Mouse (Mus musculus): ENCODE measurements around the gene Rbks. TPM values are rescaled to one million over a fixed set of nuclear protein-coding genes. Genes with fewer than 3 reads are reported as not detected.

The Rbks gene
- polyA plus RNA-seq, 1 experiment from 2014 or later, result 3.3 TPM

- Histone ChIP-seq H3K9ac (no peak overlapping the region), H3K36me3 (peaks cover 3% of the 10 kb centered on the region; the same call in 1 of the 2 replicates), H3K4me2 (replicated peaks) (no peak overlapping the region), H3K4me1 (no peaks in the 10 kb centered on the region), H3K9me3 (no peaks in the 10 kb centered on the region), H3K27ac (no peak overlapping the region), H3K4me3 (no peak overlapping the region), H3K27me3 (no peaks in the 10 kb centered on the region)
- no peak for ATAC-seq (ENCODE audit: low FRiP score, low read depth)
- 77% methylated on average over 5 of the region's 5 CpGs for WGBS
Observed at GRCm38 (mm10) chr5:31704971-31705370, 7.5 kb upstream of the Rbks start.

GRCm38 (mm10) chr5:31699397-31699796 is 2.0 kb upstream of the Rbks start:
- Histone ChIP-seq H3K4me3 (no peak overlapping the region), H3K4me2 (replicated peaks) (no peak overlapping the region), H3K9ac (no peak overlapping the region), H3K4me1 (peaks cover 9% of the 10 kb centered on the region), H3K27me3 (no peaks in the 10 kb centered on the region), H3K27ac (no peak overlapping the region), H3K36me3 (peaks cover 3% of the 10 kb centered on the region; the same call in 1 of the 2 replicates), H3K9me3 (no peaks in the 10 kb centered on the region)
- ATAC-seq (ENCODE audit: low FRiP score, low read depth), result no peak

GRCm38 (mm10) chr5:31698931-31699330 is 1.5 kb upstream of the Rbks start:
- Histone ChIP-seq H3K4me3 (no peak overlapping the region), H3K4me1 (peaks cover 9% of the 10 kb centered on the region), H3K27ac (no peak overlapping the region), H3K27me3 (no peaks in the 10 kb centered on the region), H3K36me3 (peaks cover 3% of the 10 kb centered on the region; the same call in 1 of the 2 replicates), H3K9ac (no peak overlapping the region), H3K9me3 (no peaks in the 10 kb centered on the region), H3K4me2 (replicated peaks) (no peak overlapping the region)
- WGBS, result 50% methylated on average over 4 of the region's 4 CpGs
- ATAC-seq (ENCODE audit: low FRiP score, low read depth), result no peak

DNA sequence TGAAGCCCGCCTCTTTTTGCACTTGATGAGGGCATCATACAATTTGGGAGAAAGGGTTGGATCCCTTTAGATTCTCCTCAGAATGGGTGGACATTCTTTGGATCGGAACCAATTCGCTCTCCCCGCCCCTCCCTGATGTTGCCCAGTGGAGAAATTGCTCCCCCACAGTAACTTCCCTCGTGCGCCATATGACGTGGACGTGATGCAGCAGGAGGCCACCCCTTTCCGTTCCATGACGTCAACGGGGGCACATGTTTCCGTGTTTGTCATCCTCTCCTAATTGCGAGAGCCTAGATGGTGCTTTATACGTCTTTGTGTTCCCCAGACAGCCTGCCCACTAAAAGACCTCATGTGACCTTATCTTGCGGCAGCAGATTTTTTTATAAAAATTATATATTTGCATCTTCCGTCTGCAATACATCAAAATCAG is 885 bp upstream of the Rbks start:
- Histone ChIP-seq H3K9ac (peak overlapping the region; percentile 80), H3K4me3 (peak overlapping the region; percentile 78), H3K27ac (peak overlapping the region; percentile 85; the same call in 1 of the 2 replicates), H3K4me2 (replicated peaks) (peak overlapping the region; percentile 72), H3K4me1 (peaks cover 9% of the 10 kb centered on the region), H3K36me3 (peaks cover 3% of the 10 kb centered on the region; the same call in 1 of the 2 replicates), H3K27me3 (no peaks in the 10 kb centered on the region), H3K9me3 (no peaks in the 10 kb centered on the region)
- ATAC-seq (ENCODE audit: low FRiP score, low read depth), result peak; percentile 64
- WGBS, result 3% methylated on average over 16 of the region's 16 CpGs

DNA sequence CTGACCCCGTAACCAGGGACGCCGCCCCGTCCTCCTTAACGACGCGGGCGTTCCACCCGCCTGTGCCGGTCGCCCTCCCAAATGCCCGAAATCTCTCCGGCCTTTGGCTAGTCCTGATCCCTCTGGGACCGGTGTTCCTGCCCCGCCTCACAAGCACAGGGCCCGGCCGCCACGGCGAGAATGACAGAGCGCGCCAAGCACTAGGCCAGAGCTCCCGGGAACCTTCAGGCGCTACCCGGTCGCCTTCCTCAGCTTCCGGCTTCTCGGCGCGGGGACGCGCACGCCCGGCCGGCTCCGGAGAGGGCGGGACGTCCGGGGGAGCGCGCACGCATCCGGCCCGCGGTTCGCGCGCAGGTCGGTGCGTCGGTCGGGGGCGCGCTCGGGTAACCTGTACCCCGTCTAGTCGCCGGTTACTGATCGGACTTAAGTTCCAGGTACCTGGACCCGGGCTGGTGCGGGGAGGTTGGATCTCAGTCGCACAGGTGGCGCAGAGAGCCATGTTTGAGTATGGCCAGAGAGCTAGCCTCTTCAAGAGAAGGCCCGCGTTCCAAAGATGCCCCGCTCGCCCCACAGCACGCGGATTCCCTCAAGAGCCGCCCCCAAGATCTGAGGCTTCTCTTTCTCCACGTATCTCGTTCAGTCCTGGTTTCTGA is 343 bp upstream of the Rbks start, which contains the start of gene Babam2:
TSS of gene Babam2 (plus strand) at position 41 of the 653 bp plus-strand sequence.
- Histone ChIP-seq H3K4me2 (replicated peaks) (peak within 1 kb of the TSS; percentile 72), H3K9ac (peak within 1 kb of the TSS; percentile 80), H3K27ac (peak within 1 kb of the TSS; percentile 85; the same call in 1 of the 2 replicates), H3K27me3 (no peaks in the 10 kb centered on the region), H3K4me1 (peaks cover 9% of the 10 kb centered on the region), H3K36me3 (0 out of 2 replicates have a peak, but pooled peaks cover 2% of the 10 kb centered on the region), H3K9me3 (no peaks in the 10 kb centered on the region), H3K4me3 (peak within 1 kb of the TSS; percentile 78)
- WGBS, result under 1% methylated on average over 71 of the region's 71 CpGs
- ATAC-seq (ENCODE audit: low FRiP score, low read depth), result peak; percentile 94

- no peaks in the 10 kb centered on the region for H3K9me3 ChIP-seq
Observed at GRCm38 (mm10) chr5:31693191-31693590, 4.2 kb downstream of the Rbks start.

DNA sequence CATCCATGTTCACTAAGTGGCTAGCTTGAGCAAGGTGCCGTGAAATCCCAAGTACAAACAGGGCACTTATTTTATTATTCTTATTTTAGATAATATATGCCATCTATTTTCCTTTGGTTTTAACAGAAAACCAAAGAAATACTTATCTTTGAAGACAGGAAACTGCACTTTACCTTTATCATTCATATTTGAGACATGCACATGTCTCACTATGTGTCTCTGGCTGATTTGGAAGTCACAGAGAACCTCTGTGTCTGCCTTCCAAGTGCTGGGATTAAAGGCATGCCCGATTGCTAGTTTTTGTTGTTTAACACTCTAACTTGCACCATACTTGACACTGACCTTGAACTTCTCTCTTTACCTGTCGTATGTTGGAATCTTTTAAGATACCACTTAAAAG is 9.5 kb downstream of the Rbks start:
- no peaks in the 10 kb centered on the region for H3K9me3 ChIP-seq
- H3K36me3 ChIP-seq, result no peaks in the 10 kb centered on the region
- H3K4me1 ChIP-seq, result no peaks in the 10 kb centered on the region
- H3K4me2 ChIP-seq (replicated peaks), result no peak overlapping the region
- H3K27me3 ChIP-seq, result no peaks in the 10 kb centered on the region
- no peak for ATAC-seq (ENCODE audit: low FRiP score, low read depth)
- H3K4me3 ChIP-seq, result no peak overlapping the region
- WGBS, result 89% methylated on average over 3 of the region's 3 CpGs
- no peak overlapping the region for H3K27ac ChIP-seq
- no peak overlapping the region for H3K9ac ChIP-seq

More at GRCm38 (mm10) chr5:31693191-31693590, 4.2 kb downstream of the Rbks start:
- Histone ChIP-seq H3K9ac (no peak overlapping the region), H3K27me3 (no peaks in the 10 kb centered on the region), H3K36me3 (no peaks in the 10 kb centered on the region), H3K27ac (no peak overlapping the region), H3K4me3 (no peak overlapping the region), H3K4me1 (peaks cover 5% of the 10 kb centered on the region), H3K4me2 (replicated peaks) (no peak overlapping the region)
- ATAC-seq (ENCODE audit: low FRiP score, low read depth), result no peak

DNA sequence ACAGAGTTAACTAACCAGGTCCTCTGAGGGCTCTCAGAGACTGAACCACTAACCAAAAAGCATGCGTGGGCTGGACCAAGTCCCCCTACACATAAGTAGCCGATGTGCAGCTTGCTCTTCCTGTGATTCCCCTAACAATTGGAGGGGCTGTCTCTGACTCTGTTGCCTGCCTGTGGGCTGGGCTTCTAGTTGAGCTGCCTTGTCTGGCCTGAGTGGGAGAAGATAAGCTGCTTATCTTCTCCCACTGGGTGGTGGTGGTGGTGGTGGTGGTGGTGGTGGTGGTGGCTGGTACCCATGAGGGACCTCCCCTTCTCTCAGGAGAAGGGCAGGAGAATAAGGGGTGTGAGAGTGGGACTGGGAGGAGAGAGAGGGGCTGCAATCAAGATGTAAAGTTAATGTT is 11.4 kb downstream of the Rbks start:
- H3K27me3 ChIP-seq, result no peaks in the 10 kb centered on the region
- no peak overlapping the region for H3K4me2 ChIP-seq (replicated peaks)
- no peaks in the 10 kb centered on the region for H3K9me3 ChIP-seq
- H3K36me3 ChIP-seq, result no peaks in the 10 kb centered on the region
- no peak for ATAC-seq (ENCODE audit: low FRiP score, low read depth)
- H3K27ac ChIP-seq, result no peak overlapping the region
- H3K9ac ChIP-seq, result no peak overlapping the region
- WGBS, result 70% methylated on average over 2 of the region's 2 CpGs
- H3K4me1 ChIP-seq, result no peaks in the 10 kb centered on the region
- H3K4me3 ChIP-seq, result no peak overlapping the region

DNA sequence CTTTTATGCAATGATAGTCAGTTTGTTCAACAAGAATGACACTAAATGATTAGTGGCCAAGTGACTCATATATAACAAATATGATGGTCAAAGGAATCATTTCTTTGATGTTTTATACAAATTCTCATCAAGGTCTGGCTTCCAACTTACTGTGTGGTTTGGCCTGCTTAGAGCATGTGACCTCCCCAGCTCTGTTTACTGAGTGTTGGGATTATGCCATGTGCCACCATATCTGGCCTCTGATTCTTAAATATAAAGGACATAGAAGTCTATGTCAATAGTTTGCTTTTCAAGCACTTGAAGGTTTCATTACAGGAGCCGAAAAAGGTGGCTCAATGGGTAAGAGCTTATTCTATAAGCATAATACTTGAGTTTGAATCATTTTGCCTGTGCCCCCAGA is 15.1 kb downstream of the Rbks start:
- H3K4me3 ChIP-seq, result no peak overlapping the region
- no peaks in the 10 kb centered on the region for H3K9me3 ChIP-seq
- no peak overlapping the region for H3K9ac ChIP-seq
- H3K27me3 ChIP-seq, result no peaks in the 10 kb centered on the region
- H3K27ac ChIP-seq, result no peak overlapping the region
- WGBS, result 88% methylated on average over 1 of the region's 1 CpGs
- no peaks in the 10 kb centered on the region for H3K4me1 ChIP-seq
- H3K36me3 ChIP-seq, result no peaks in the 10 kb centered on the region
- no peak overlapping the region for H3K4me2 ChIP-seq (replicated peaks)
- ATAC-seq (ENCODE audit: low FRiP score, low read depth), result no peak

DNA sequence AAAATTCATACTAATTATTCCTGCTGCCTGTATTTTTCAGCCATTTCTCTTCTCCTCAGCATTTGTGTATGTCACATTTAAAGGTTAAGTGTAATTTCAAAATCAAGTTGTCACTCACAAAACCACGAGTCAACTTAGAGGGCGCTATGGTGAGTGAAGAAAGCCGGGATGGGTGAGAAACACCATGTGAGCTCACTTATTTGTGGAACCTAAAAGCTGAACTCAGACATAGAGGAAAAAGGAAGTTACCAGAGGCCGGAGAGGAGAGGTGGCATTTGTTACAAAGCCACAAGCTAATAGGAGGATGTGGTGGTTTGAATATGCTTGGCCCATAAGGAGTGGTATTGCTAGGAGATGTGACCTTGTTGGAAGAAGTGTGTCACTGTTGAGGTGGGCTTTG is 17.2 kb downstream of the Rbks start:
- Histone ChIP-seq H3K27ac (no peak overlapping the region), H3K4me3 (no peak overlapping the region), H3K27me3 (no peaks in the 10 kb centered on the region), H3K4me1 (no peaks in the 10 kb centered on the region), H3K36me3 (no peaks in the 10 kb centered on the region), H3K4me2 (replicated peaks) (no peak overlapping the region), H3K9me3 (no peaks in the 10 kb centered on the region), H3K9ac (no peak overlapping the region)
- 77% methylated on average over 4 of the region's 4 CpGs for WGBS
- no peak for ATAC-seq (ENCODE audit: low FRiP score, low read depth)

GRCm38 (mm10) chr5:31678000-31678399 is 19.4 kb downstream of the Rbks start:
- Histone ChIP-seq H3K9me3 (no peaks in the 10 kb centered on the region), H3K36me3 (no peaks in the 10 kb centered on the region), H3K27ac (no peak overlapping the region), H3K4me3 (no peak overlapping the region), H3K4me2 (replicated peaks) (no peak overlapping the region), H3K27me3 (no peaks in the 10 kb centered on the region), H3K4me1 (no peaks in the 10 kb centered on the region), H3K9ac (no peak overlapping the region)
- WGBS, result 55% methylated on average over 1 of the region's 1 CpGs
- no peak for ATAC-seq (ENCODE audit: low FRiP score, low read depth)

DNA sequence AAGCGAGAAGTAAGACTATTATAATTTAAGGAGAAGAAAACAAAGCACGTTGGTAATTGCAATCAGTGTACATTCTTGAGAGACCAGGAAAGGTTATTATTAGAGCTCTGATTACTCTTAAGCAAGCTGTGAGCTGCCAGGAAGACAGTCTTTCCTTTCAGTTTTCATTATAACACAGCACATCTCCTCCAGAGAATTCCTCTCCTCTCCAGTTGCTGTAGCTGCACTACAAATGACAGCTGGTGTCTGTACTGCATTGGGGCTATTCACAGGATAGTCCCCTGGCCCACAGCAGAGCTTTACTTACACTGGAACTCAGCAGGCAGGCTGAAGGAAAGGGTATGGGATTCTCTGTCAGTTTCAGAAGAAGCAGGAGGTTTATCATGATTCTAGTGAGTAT is 24.0 kb downstream of the Rbks start:
- H3K4me2 ChIP-seq (replicated peaks), result no peak overlapping the region
- no peaks in the 10 kb centered on the region for H3K27me3 ChIP-seq
- no peaks in the 10 kb centered on the region for H3K4me1 ChIP-seq
- H3K9me3 ChIP-seq, result no peaks in the 10 kb centered on the region
- ATAC-seq (ENCODE audit: low FRiP score, low read depth), result no peak
- H3K27ac ChIP-seq, result no peak overlapping the region
- WGBS, result 65% methylated on average over 2 of the region's 2 CpGs
- no peak overlapping the region for H3K4me3 ChIP-seq
- H3K36me3 ChIP-seq, result no peaks in the 10 kb centered on the region
- no peak overlapping the region for H3K9ac ChIP-seq

DNA sequence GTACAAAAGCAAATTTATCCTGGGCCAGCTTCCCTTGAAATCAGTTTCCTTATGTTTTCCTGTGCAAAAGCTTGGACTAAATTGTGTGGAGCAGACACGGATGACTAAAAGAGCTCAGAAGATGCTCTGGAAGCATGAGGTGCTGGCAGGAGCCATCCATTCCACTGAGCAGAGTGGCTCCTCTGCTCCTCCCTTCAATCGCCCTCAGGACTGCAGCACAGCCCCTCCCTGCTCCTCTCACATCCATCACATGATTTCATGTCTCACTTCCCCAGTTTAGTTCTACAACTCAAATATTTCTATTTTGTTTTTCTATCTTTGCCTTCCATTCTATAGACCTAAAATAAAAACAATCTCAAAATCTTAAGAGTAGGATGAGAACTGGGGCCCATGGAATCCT is 26.3 kb downstream of the Rbks start:
- Histone ChIP-seq H3K27me3 (no peaks in the 10 kb centered on the region), H3K36me3 (no peaks in the 10 kb centered on the region), H3K4me2 (replicated peaks) (no peak overlapping the region), H3K9ac (no peak overlapping the region), H3K9me3 (no peaks in the 10 kb centered on the region), H3K27ac (no peak overlapping the region), H3K4me3 (no peak overlapping the region), H3K4me1 (no peaks in the 10 kb centered on the region)
- no peak for ATAC-seq (ENCODE audit: low FRiP score, low read depth)
- 70% methylated on average over 2 of the region's 2 CpGs for WGBS
